Mouse (Mus musculus) ovary, postnatal 14 days (tissue): ENCODE results near the gene Cryab.

Experiments
- DNase-seq: peaks from one replicate; pipeline ENCODE4 v3.0.0; 2022; ENCODE audit warnings: low spot score

Gene Cryab

GRCm38 (mm10) chr9:50751323-50751722, at the start of gene Cryab:
Gene Cryab (plus strand): TSS chr9:50751325.
- no peak for DNase-seq

GRCm38 (mm10) chr9:50704907-50705306, 46.2 kb upstream of the Cryab start:
- DNase-seq: no peak

- no peak for DNase-seq
Measured at GRCm38 (mm10) chr9:50709108-50709507, 42.0 kb upstream of the Cryab start.

DNA sequence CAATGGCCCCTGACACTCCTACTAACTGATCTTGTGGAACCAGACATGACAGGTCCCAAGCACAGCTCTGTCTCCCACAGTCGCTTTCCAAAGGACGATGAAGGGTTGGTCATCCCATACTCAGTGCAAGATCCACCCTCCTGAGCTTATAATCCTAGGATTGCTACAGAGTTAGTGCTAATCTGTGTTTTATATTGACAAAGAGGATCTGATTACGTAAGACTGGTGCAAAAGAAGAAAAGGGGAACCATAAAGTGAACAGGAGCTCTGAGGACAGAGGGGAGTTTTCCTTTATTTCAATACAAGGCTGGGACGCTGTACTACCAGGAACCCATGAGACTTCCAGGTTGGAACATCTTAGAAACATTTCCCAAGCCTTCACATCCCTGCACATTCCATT, 39.8 kb upstream of the Cryab start:
- DNase-seq: no peak

DNA sequence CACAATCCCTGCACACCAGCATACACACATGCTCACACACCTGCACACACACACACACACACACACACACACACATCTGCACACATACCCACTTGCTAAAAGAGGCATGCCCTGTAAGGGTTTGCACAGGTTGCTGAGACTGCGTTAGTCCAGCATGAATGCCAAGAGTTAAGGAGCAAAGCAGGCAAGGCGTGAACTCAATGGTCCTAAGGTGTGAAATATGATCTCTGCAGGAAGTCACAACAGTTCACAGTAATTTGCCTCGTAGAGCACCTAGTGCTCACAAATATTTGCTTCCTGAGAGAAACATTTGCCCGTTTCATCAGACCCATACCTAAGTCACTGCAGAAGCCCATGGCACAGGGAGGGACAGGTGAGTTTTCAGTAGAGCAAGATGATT, 36.9 kb upstream of the Cryab start:
- DNase-seq: no peak

GRCm38 (mm10) chr9:50718878-50719277, 32.2 kb upstream of the Cryab start:
- DNase-seq: no peak

DNA sequence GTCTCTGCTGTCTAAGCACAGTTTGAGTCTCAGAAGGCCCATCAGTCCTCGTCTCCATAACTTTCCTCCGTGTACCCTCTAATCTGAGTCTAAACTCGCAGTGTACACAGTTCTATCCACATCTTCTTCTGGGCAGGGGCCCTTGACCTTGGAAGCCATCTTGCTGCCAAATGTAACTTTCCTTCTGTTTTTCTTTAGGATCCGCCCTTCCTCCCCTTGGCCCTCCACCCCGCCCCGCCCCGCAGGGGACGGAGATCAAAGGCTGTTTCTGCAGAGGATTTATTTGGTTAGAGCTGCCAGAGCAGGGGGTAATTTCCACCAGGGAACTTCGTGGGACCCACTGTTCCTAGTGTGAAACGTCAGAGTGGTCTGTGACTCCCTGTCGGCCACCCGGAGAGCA, 30.1 kb upstream of the Cryab start:
- no peak for DNase-seq

- no peak for DNase-seq
Measured at GRCm38 (mm10) chr9:50722451-50722911, 28.6 kb upstream of the Cryab start.

GRCm38 (mm10) chr9:50723406-50723805, 27.7 kb upstream of the Cryab start:
- DNase-seq: peak; percentile 79

GRCm38 (mm10) chr9:50724147-50724546, 27.0 kb upstream of the Cryab start:
- no peak for DNase-seq

GRCm38 (mm10) chr9:50724661-50725330, 26.3 kb upstream of the Cryab start:
- DNase-seq: no peak

DNA sequence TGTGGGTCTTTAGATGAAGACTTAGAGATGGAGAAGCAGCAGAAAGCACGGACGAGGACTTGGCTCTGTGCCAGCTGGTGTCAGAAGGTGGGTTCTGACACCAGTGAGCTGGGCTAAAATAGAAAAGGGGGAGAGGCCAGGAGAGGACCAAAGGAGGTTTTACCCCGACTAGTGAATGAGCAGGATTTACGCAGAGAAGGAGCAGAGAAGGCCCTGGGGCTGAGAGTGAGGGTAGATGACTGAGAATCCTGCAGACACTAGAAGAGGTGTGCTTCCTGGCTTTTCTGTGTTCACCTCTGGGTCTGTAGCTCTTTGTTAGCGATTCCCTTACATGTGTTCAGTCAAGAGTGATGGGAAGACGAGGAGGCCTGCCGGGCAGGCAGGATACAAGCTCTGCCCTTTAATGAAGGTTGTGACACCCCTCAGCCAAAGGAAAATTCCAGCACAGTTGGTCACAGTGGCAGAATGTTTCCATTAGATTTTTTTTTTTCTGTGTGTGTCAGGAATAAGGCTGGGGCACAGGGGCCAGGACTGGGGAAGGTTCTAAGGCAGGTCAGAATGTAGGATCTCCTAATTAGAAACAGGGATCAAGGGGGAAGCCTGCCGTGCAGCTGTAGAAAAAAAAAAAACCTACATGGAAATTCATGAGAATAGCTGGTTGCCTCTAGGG, 25.1 kb upstream of the Cryab start:
- DNase-seq: no peak

- DNase-seq: no peak
Measured at GRCm38 (mm10) chr9:50727171-50727924, 23.8 kb upstream of the Cryab start.

GRCm38 (mm10) chr9:50727925-50728651, 23.0 kb upstream of the Cryab start:
- DNase-seq: peak; percentile 54

DNA sequence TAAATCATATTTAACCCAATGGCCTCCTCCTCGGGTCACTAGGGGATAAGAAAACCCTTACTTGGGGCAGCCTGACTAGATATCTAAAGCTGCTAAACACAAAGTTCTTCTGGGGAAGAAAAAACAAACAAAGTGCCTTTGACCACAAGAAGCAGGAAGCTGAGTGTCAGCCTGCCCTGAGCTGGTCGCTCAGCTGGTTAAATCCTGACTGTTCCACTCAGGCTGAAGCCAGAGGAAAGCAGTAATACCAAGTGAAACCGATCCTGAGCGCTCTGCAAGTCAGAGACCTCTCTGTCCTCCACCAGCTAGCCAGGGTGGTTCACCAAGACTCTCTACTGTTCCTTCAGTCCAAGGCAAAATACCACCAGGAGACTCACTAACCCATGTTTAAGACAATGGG, 21.5 kb upstream of the Cryab start:
- DNase-seq: no peak

DNA sequence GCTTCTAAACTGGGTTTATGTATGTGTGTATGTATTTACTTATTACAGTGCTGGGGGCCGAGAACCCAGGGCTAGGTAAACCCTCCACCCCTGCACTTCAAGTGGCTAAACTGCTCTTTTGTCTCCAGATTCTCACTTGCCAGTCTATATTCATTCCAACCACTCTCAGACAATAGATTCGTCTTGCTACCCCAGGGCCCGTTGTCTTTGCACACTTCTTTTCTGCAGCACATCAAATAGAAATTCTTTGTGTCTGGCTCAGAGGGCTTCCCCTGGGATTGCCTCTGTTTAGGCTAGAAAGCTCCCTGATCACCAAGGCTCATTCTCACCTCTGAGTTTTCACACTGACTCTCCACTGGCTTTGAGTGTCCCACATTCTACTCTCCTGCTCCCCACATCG, 18.6 kb upstream of the Cryab start:
- DNase-seq: no peak

DNA sequence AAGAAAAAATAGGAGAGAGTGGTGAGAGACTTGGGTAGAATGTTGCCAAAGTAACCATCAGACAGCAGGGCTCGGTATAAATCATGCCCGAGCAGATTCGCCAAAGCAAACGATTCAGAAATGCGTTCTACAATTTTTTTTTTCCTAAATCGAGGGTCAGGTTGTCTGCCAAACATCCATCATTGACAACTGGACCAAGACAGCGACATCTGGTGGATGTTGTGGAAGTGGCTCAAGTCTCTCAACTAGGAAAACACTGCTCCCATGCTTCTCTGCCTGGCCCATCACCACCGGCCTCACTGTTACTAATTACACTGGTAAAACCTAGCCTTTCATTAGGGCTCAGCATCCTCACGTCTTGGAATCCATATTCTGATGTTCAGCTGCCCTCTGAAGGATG, 16.1 kb upstream of the Cryab start:
- DNase-seq: no peak

GRCm38 (mm10) chr9:50738914-50739870, 11.9 kb upstream of the Cryab start, which contains the start of gene Dixdc1:
Gene Dixdc1 (minus strand): TSS chr9:50739517.
- DNase-seq: peak; percentile 96

DNA sequence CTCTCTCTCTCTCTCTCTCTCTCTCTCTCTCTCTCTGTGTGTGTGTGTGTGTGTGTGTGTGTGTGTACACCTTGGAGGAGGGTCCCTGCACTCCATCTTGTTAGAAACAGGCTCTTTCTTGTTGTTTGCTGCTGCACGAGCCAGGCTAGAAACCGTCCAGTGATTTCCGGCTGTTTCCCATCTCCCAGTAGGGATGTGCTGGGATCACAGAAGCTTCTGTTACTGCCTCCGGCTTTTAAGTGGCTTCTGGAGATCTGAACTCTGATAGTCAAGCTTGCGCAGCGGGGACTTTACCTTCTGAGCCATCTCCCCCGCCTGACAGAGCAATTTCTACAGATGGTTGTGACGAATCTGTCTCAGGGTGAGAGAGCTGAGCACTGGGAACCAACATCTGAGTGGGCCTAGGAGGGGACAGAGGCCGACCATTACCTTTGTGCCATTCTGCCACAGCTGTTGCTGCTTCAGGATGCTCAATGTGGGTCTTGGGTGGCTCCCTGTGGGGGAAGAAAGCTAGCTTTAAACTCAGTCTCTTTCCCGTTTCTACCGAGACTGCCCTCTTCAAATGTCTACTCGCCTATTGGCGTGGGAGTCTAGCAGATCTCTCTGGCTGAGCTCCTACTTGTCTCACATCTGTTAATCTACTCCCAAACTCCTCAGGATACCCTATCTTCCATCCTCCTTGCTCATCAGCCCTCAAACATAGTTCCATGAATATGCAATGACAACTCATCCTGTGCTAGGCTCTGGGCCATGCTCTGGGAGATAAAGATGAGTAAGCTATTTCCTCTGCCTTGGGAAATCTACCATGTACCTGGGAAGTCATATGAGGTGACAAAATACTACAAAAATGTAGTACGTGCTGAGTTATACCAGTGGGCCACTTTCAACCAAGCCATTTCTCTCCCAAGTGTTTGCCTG, 10.0 kb upstream of the Cryab start:
- DNase-seq: no peak

GRCm38 (mm10) chr9:50742261-50742660, 8.9 kb upstream of the Cryab start:
- DNase-seq: no peak
